Mouse (Mus musculus): ENCODE data around the gene Mas1. TPM values are rescaled to one million over a fixed set of nuclear protein-coding genes. Genes with fewer than 3 reads are reported as not detected.

The Mas1 gene
- polyA plus RNA-seq, 1 experiment, result 0.10 TPM

DNA sequence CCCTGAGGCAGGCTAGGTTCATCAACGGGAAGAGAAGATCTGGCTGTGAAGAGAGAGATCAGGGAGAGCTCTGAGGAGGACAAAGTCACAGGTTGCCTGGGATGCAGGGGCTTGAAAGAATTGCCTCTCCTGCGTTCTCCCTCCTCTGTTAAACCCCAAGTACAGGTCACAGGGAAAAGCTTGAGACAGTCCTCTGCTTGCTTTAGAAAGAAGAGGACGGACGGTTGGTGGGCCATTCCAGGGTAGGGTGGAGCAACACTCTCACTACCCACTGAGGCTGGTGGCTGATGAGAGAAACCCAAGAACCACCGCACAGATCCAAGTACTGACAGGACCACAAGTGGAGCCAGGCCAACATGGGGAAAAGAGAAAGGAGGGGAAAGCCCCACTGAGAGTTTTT lies 7.8 kb upstream of the Mas1 start, which contains the start of gene Mrgprh:
Gene Mrgprh (plus strand): TSS at position 301 of the 400 bp plus-strand sequence.
- H3K27me3 ChIP-seq (ENCODE audit: control insufficient read depth, insufficient read depth, insufficient read length), result peaks cover 38% of the 10 kb centered on the region
- H3K4me2 ChIP-seq (ENCODE audit: low read depth), result no peak within 1 kb of the TSS
- H3K36me3 ChIP-seq (ENCODE audit: control insufficient read depth, insufficient read depth), result no peaks in the 10 kb centered on the region
- H3K79me2 ChIP-seq (ENCODE audit: control insufficient read depth, insufficient read depth), result no peaks in the 10 kb centered on the region
- TF ChIP-seq MYOG (IDR thresholded peaks at IDR 0.05; ENCODE audit: control insufficient read depth in 1 of 3, insufficient read depth in 1 of 3, insufficient read length in 2 of 3, low read depth in 2 of 3), result no peak
- TF ChIP-seq TCF12 (IDR thresholded peaks at IDR 0.05; ENCODE audit: insufficient read depth, poor library complexity, severe bottlenecking), result no peak
- TF ChIP-seq POLR2A (IDR thresholded peaks at IDR 0.05; ENCODE audit: insufficient read length, low read depth), result no peak
- H3K4me3 ChIP-seq, result no peak within 1 kb of the TSS
- no peak within 1 kb of the TSS for H3ac ChIP-seq (ENCODE audit: control insufficient read depth, insufficient read length)

DNA sequence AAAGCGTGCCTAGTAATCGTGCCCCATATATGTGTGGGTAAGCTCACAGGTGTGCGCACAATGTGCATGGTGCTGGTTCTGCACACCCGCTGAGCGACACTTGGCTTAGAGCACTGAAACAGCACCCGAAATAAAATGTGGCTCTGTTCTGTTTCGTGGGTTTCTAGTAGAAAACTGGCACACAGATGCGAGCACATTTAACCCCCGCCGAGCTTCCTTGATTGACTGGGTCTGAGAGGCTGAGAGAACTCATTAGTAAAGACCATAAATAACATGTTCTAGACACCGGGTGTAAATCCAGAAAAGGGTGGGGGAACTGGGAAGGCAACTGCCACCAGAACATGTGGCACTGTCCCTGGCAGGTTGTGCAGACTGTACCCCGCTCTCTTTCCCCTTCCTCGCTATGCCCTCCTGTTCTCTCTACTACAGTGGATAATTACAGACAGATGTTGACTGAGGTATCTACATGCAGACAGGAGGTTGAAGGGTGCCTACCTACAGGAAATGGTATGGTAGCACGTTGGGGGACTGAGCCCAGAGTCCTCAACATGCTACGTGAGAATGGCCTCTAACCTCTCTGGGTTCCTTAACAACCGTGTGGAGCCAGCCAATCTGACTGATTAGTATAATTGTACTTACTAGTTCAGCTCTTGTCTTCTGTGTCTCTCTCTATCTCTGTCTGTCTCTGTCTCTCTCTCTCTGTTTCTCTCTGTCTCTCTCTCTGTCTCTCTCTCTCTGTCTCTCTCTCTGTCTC lies 4.5 kb upstream of the Mas1 start:
- H3K4me3 ChIP-seq, result no peak overlapping the region
- no peak overlapping the region for H3K4me2 ChIP-seq (ENCODE audit: low read depth)
- TF ChIP-seq TCF12 (IDR thresholded peaks at IDR 0.05; ENCODE audit: insufficient read depth, poor library complexity, severe bottlenecking) (no peak), SRF (IDR thresholded peaks at IDR 0.05; ENCODE audit: control insufficient read depth, insufficient read length, low read depth) (no peak), MYOD1 (IDR thresholded peaks at IDR 0.05; ENCODE audit: control insufficient read depth in 1 of 3, insufficient read length in 2 of 3, low read depth in 2 of 3) (no peak), USF1 (IDR thresholded peaks at IDR 0.05; ENCODE audit: low read depth) (no peak), TCF3 (IDR thresholded peaks at IDR 0.05; ENCODE audit: insufficient read length, low read depth) (no peak), MAX (IDR thresholded peaks at IDR 0.05; ENCODE audit: low read depth) (no peak)

DNA sequence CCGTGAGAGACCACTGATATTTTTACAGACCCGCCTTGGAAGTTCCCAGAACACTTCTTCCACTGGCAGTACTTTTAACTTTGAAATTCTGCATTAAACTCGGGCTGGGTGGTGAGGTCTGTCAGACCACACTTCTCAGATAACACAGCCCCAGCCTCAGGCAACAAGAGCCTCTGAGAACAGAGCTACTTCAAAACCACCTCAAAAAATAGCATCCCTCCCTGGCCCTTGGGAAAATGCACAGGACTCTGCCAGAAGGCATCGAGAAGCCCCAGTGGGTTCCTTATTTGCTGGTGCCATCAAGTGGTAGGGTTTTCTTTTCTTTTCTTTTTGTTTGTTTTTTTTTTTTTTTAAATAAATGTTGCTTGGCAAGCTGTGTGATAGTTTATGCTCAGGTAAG lies 697 bp upstream of the Mas1 start:
- Histone ChIP-seq H3K4me2 (ENCODE audit: low read depth) (no peak overlapping the region), H3K27me3 (ENCODE audit: control insufficient read depth, insufficient read depth, insufficient read length) (peaks cover 40% of the 10 kb centered on the region)
- TF ChIP-seq REST (IDR thresholded peaks at IDR 0.05; ENCODE audit: insufficient read depth, insufficient read length) (no peak), MAX (IDR thresholded peaks at IDR 0.05; ENCODE audit: low read depth) (no peak)

More for the DNA sequence above, 4.5 kb upstream of the Mas1 start:
- Histone ChIP-seq H3K27me3 (ENCODE audit: control insufficient read depth, insufficient read depth, insufficient read length) (peaks cover 40% of the 10 kb centered on the region), H3K79me2 (ENCODE audit: control insufficient read depth, insufficient read depth) (no peaks in the 10 kb centered on the region), H3K36me3 (ENCODE audit: control insufficient read depth, insufficient read depth) (no peaks in the 10 kb centered on the region), H3ac (ENCODE audit: control insufficient read depth, insufficient read length) (no peak overlapping the region)

DNA sequence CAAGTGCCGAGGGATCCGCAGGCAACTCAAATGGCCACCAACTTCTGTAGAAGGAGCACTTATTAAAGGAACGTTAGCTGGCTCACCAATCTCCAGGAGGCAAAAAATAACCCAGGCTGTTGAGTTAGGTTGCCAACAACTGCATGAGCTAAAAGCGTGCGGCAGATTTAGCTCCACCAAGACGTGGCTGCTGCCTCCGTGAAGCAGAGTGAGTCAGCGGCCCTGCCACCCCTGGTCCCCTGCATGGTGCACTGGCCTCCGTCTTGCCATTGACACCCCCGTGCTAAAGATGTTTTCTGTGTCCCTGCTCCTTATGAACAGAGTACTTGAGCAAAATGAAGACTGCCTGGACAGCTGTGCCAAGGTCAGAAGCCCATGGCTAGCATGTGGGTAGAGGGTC lies 1.1 kb downstream of the Mas1 start:
- peak overlapping the region; percentile 18 for H3K4me2 ChIP-seq (ENCODE audit: low read depth)

More for the DNA sequence above, 697 bp upstream of the Mas1 start:
- no peak overlapping the region for H3ac ChIP-seq (ENCODE audit: control insufficient read depth, insufficient read length)
- no peaks in the 10 kb centered on the region for H3K79me2 ChIP-seq (ENCODE audit: control insufficient read depth, insufficient read depth)
- H3K36me3 ChIP-seq (ENCODE audit: control insufficient read depth, insufficient read depth), result no peaks in the 10 kb centered on the region
- H3K4me3 ChIP-seq, result no peak overlapping the region

DNA sequence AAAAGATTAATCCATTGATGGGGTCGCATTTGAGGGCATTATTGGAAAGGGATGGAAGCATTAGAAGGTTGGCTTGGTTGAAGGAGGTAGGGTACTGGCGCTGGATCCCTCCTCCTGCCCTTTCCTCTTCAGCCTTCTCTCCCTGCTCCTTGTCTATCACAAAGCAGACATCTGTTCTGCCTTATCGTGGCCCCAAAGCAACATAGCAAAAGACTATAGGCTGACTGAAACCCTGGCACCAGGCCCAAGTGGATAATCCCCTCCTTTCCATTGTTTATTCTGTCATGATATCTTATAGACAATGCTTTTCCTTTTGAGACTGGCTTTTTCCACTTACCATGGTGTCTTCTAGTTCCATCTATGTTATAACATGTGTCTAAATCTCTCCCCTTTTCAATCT lies 2.5 kb downstream of the Mas1 start:
- H3K79me2 ChIP-seq (ENCODE audit: control insufficient read depth, insufficient read depth), result no peaks in the 10 kb centered on the region
- no peak overlapping the region for H3ac ChIP-seq (ENCODE audit: control insufficient read depth, insufficient read length)
- no peak overlapping the region for H3K4me2 ChIP-seq (ENCODE audit: low read depth)
- H3K36me3 ChIP-seq (ENCODE audit: control insufficient read depth, insufficient read depth), result no peaks in the 10 kb centered on the region
- TF ChIP-seq POLR2A (IDR thresholded peaks at IDR 0.05; ENCODE audit: insufficient read length, low read depth) (no peak), MYOG (IDR thresholded peaks at IDR 0.05; ENCODE audit: control insufficient read depth in 1 of 3, insufficient read depth in 1 of 3, insufficient read length in 2 of 3, low read depth in 2 of 3) (no peak), MYOD1 (IDR thresholded peaks at IDR 0.05; ENCODE audit: control insufficient read depth in 1 of 3, insufficient read length in 2 of 3, low read depth in 2 of 3) (no peak), TCF3 (IDR thresholded peaks at IDR 0.05; ENCODE audit: insufficient read length, low read depth) (no peak), USF1 (IDR thresholded peaks at IDR 0.05; ENCODE audit: low read depth) (no peak), MAX (IDR thresholded peaks at IDR 0.05; ENCODE audit: low read depth) (no peak), TCF12 (IDR thresholded peaks at IDR 0.05; ENCODE audit: insufficient read depth, poor library complexity, severe bottlenecking) (no peak)
- H3K4me3 ChIP-seq, result no peak overlapping the region
- peaks cover 41% of the 10 kb centered on the region for H3K27me3 ChIP-seq (ENCODE audit: control insufficient read depth, insufficient read depth, insufficient read length)

More for the DNA sequence above, 1.1 kb downstream of the Mas1 start:
- H3ac ChIP-seq (ENCODE audit: control insufficient read depth, insufficient read length), result no peak overlapping the region
- H3K4me3 ChIP-seq, result no peak overlapping the region
- TF ChIP-seq REST (IDR thresholded peaks at IDR 0.05; ENCODE audit: insufficient read depth, insufficient read length), result no peak
- TF ChIP-seq MYOG (IDR thresholded peaks at IDR 0.05; ENCODE audit: control insufficient read depth in 1 of 3, insufficient read depth in 1 of 3, insufficient read length in 2 of 3, low read depth in 2 of 3), result peak in 1 of 3 experiments; percentile 10
- peaks cover 37% of the 10 kb centered on the region for H3K27me3 ChIP-seq (ENCODE audit: control insufficient read depth, insufficient read depth, insufficient read length)
- H3K79me2 ChIP-seq (ENCODE audit: control insufficient read depth, insufficient read depth), result no peaks in the 10 kb centered on the region
- H3K36me3 ChIP-seq (ENCODE audit: control insufficient read depth, insufficient read depth), result no peaks in the 10 kb centered on the region

DNA sequence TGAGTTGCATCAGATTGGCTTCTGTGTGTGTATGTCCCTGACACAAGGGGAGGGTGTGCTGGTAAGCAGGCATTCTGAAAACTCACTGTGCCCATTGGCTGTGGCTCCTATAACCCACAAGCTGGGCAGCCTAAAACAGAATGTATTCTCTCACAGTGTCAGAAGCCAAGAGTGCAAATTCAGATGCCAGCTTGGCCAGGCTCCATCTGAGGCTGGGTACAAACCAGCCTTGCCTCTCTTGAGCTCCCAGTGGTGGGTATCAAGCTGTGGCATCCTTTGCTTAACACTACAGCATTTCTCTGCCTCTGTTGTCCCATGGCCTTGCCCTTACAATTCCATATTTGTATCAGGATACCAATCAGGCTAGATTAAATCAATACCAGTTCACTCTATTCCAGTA lies 3.8 kb downstream of the Mas1 start:
- no peaks in the 10 kb centered on the region for H3K36me3 ChIP-seq (ENCODE audit: control insufficient read depth, insufficient read depth)
- no peak overlapping the region for H3ac ChIP-seq (ENCODE audit: control insufficient read depth, insufficient read length)
- no peak overlapping the region for H3K4me3 ChIP-seq
- H3K79me2 ChIP-seq (ENCODE audit: control insufficient read depth, insufficient read depth), result no peaks in the 10 kb centered on the region
- H3K27me3 ChIP-seq (ENCODE audit: control insufficient read depth, insufficient read depth, insufficient read length), result peaks cover 34% of the 10 kb centered on the region
- no peak overlapping the region for H3K4me2 ChIP-seq (ENCODE audit: low read depth)
- TF ChIP-seq SRF (IDR thresholded peaks at IDR 0.05; ENCODE audit: control insufficient read depth, insufficient read length, low read depth) (no peak), REST (IDR thresholded peaks at IDR 0.05; ENCODE audit: insufficient read depth, insufficient read length) (no peak), E2F4 (IDR thresholded peaks at IDR 0.05; ENCODE audit: insufficient read depth) (no peak), MYOG (IDR thresholded peaks at IDR 0.05; ENCODE audit: control insufficient read depth in 1 of 3, insufficient read depth in 1 of 3, insufficient read length in 2 of 3, low read depth in 2 of 3) (no peak), USF1 (IDR thresholded peaks at IDR 0.05; ENCODE audit: low read depth) (no peak), MYOD1 (IDR thresholded peaks at IDR 0.05; ENCODE audit: control insufficient read depth in 1 of 3, insufficient read length in 2 of 3, low read depth in 2 of 3) (no peak), POLR2A (IDR thresholded peaks at IDR 0.05; ENCODE audit: insufficient read length, low read depth) (no peak), POLR2AphosphoS2 (IDR thresholded peaks at IDR 0.05; ENCODE audit: insufficient read length, low read depth) (no peak), TCF3 (IDR thresholded peaks at IDR 0.05; ENCODE audit: insufficient read length, low read depth) (no peak), CEBPB (IDR thresholded peaks at IDR 0.05; ENCODE audit: insufficient read depth, poor library complexity, severe bottlenecking) (no peak), MAX (IDR thresholded peaks at IDR 0.05; ENCODE audit: low read depth) (no peak), TCF12 (IDR thresholded peaks at IDR 0.05; ENCODE audit: insufficient read depth, poor library complexity, severe bottlenecking) (no peak)

Measured in myocyte (in vitro differentiated cells).